Mouse (Mus musculus) liver, postnatal 0 days (tissue): ENCODE data around the gene Hist1h2ba. TPM values are rescaled to one million over a fixed set of nuclear protein-coding genes. Genes with fewer than 3 reads are reported as not detected.

Experiments used
- ATAC-seq: fragments of 200-750 bp; cut with Nextera tagmentation; 2 replicates; pipeline ENCODE4 v1.8.0; 2017; ENCODE audit warnings: mild to moderate bottlenecking, moderate library complexity
- DNase-seq: peaks from one replicate; pipeline ENCODE4 v3.0.0-alpha.2; 2016
- H3K27ac ChIP-seq: fragments of 300-500 bp; sonication (generic); 2 replicates; pipeline ENCODE4 v1.5.1; 2014; ENCODE audit warnings: antibody characterized with exemption, moderate library complexity, mild to moderate bottlenecking, low read depth
- H3K27me3 ChIP-seq: fragments of 300-500 bp; sonication (generic); 2 replicates; pipeline ENCODE4 v1.6.1; 2014; ENCODE audit warnings: low read length, control low read depth, mixed read lengths; ENCODE audit not compliant: insufficient read depth
- H3K36me3 ChIP-seq: fragments of 300-500 bp; sonication (generic); replicated peaks from 2 replicates; pipeline ENCODE4 v1.6.1; 2014; ENCODE audit warnings: mild to moderate bottlenecking, control low read depth, low read length, moderate library complexity, mixed read lengths; ENCODE audit not compliant: insufficient read depth
- H3K4me1 ChIP-seq: fragments of 300-500 bp; sonication (generic); 2 replicates; pipeline ENCODE4 v1.6.1; 2014; ENCODE audit warnings: antibody characterized with exemption, mild to moderate bottlenecking, control low read depth; ENCODE audit not compliant: insufficient read depth
- H3K4me2 ChIP-seq: fragments of 300-500 bp; sonication (generic); 2 replicates; pipeline ENCODE4 v1.6.1; 2014; ENCODE audit warnings: low read depth, mild to moderate bottlenecking, low read length, moderate library complexity, mixed read lengths
- H3K4me3 ChIP-seq: fragments of 300-500 bp; sonication (generic); 2 replicates; pipeline ENCODE4 v1.5.1; 2014; ENCODE audit warnings: low read depth, low read length
- H3K9ac ChIP-seq: fragments of 300-500 bp; sonication (generic); replicated peaks from 2 replicates; pipeline ENCODE4 v1.6.1; 2014; ENCODE audit warnings: mild to moderate bottlenecking, moderate library complexity
- H3K9me3 ChIP-seq: fragments of 300-500 bp; sonication (generic); 2 replicates; pipeline ENCODE4 v1.6.1; 2016; ENCODE audit warnings: mild to moderate bottlenecking, control low read depth, low read length, mixed read lengths
- CTCF ChIP-seq: sonication (generic); IDR thresholded peaks from 2 replicates; pipeline ENCODE4 v1.5.1; 2016; ENCODE audit warnings: antibody characterized with exemption, low read depth
- EP300 ChIP-seq: IDR thresholded peaks from 2 replicates; pipeline ENCODE4 v1.6.1; 2016; ENCODE audit warnings: antibody characterized with exemption, low read depth, mild to moderate bottlenecking
- WGBS: fragments of 180-500 bp; shearing (Covaris S2); extraction: QIAGEN DNeasy Blood & Tissue Kit; methylation state at CpG from one replicate; pipeline ENCODE4 v1.1.7; 2014; ENCODE audit not compliant: insufficient replicate concordance; 5-methylcytosine and 5-hydroxymethylcytosine counted together
- polyA plus RNA-seq: library from polyadenylated mRNA; unstranded; fragments of >200 nt; fragmentation: Nextera tagmentation; extraction: Ambion mirVana; gene quantifications from 2 replicates; pipeline ENCODE4 v1.2.1, GENCODE M21; 2015

Hist1h2ba gene
- polyA plus RNA-seq, 1 experiment from 2014 or later, result not detected

DNA sequence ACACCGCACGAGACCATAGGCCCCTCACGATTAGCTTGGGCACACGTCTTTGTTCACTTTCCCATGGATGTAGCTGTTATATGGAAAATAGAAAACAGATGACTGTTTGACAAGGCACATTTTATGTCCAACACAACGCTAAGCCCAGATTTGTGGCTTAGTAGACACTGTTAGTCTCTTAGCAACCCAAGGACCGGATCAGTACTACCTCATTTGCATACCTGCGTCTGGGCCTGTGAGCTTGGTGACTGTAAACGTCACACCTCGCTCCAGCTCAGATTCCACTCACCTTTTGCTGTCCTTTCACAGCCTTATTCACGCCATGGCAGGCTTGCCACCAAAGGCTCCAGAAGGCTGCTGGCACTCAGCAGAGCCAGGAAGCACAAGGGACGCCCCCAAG, 3.1 kb downstream of the Hist1h2ba start:
- ATAC-seq (no peak), DNase-seq (no peak)
- H3K4me3 ChIP-seq, result no peak overlapping the region
- TF ChIP-seq EP300 (no peak), CTCF (no peak)
- no peak overlapping the region for H3K27ac ChIP-seq
- H3K9ac ChIP-seq, result no peak overlapping the region
- H3K4me1 ChIP-seq, result peaks cover 9% of the 10 kb centered on the region; the same call in 1 of the 2 replicates
- 78% methylated on average over 11 of the region's 11 CpGs for WGBS
- no peaks in the 10 kb centered on the region for H3K36me3 ChIP-seq
- H3K4me2 ChIP-seq, result no peak overlapping the region
- no peaks in the 10 kb centered on the region for H3K9me3 ChIP-seq
- no peaks in the 10 kb centered on the region for H3K27me3 ChIP-seq

DNA sequence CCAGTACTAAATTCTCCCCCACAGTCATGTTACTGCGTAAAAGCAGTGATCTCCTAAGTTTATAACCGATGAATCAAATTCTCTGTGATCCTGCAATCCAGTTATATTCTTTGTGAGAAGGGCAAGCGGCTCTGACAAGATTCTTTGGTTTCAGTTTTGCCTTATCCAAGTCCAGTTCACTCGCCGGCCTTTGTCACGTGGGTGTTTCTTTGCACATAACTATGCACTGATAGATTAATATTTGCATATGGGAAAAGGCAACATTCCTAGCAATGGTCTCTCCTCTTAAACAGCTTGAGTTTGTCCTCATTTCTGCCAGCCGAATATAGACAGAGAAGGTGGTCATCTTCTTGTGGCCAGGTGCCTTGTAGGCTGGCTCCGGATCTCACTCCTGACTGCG, 3.5 kb downstream of the Hist1h2ba start:
- Histone ChIP-seq H3K4me2 (no peak overlapping the region), H3K36me3 (no peaks in the 10 kb centered on the region), H3K4me3 (no peak overlapping the region), H3K9me3 (no peaks in the 10 kb centered on the region), H3K27me3 (no peaks in the 10 kb centered on the region), H3K27ac (no peak overlapping the region), H3K4me1 (peaks cover 9% of the 10 kb centered on the region; the same call in 1 of the 2 replicates), H3K9ac (no peak overlapping the region)
- WGBS, result 74% methylated on average over 9 of the region's 9 CpGs
- TF ChIP-seq CTCF (no peak), EP300 (no peak)
- no peak for DNase-seq
- ATAC-seq, result no peak

DNA sequence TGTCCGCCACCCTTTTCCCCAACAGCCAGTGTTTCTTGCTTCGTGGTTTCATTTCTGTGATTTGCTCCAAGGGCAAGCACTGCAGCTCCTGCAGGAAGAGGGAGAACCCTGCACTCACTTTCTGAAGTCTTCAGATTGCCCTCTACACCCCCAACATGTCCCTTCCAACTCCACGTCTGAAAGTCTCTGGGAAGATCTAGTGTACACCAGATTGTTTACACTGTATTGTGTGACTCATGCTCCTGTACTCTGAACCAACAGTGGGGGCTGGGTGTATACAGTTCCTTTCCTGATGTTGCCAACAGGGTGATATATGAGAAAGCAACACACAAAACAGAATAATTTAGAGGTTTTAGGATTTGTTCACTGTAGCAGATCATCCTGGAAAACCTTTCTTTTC, 5.3 kb downstream of the Hist1h2ba start:
- peak overlapping the region; percentile 52 for H3K4me2 ChIP-seq
- DNase-seq, result no peak
- TF ChIP-seq CTCF (no peak), EP300 (no peak)

DNA sequence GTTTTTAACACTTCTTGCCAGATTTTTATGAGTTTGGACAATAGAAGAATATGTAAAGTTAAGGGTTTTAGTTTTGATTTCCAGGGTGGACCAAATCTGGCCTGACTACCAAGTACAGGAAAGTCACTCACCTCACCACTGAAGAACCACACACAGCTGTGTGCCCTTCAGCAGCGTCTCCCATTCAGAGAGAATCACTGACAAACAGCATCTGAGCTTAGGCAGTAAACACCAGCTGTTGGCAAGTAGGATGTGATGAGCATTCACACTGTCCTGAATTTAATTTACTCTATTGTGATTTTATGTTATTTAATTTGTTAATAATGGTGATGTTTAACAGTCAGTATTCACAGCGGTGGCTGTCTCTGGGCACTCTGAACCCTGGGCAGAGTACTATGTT, 8.2 kb downstream of the Hist1h2ba start:
- Histone ChIP-seq H3K9ac (no peak overlapping the region), H3K36me3 (no peaks in the 10 kb centered on the region), H3K27me3 (no peaks in the 10 kb centered on the region), H3K4me2 (no peak overlapping the region), H3K4me1 (peaks cover 9% of the 10 kb centered on the region; the same call in 1 of the 2 replicates), H3K4me3 (no peak overlapping the region), H3K27ac (no peak overlapping the region), H3K9me3 (no peaks in the 10 kb centered on the region)
- no peak for ATAC-seq
- no peak for DNase-seq
- 69% methylated on average over 2 of the region's 2 CpGs for WGBS
- no peak for TF ChIP-seq CTCF
- TF ChIP-seq EP300, result no peak

More for the DNA sequence above, 5.3 kb downstream of the Hist1h2ba start:
- peaks cover 9% of the 10 kb centered on the region; the same call in 1 of the 2 replicates for H3K4me1 ChIP-seq
- no peaks in the 10 kb centered on the region for H3K27me3 ChIP-seq
- H3K9ac ChIP-seq, result no peak overlapping the region
- H3K4me3 ChIP-seq, result no peak overlapping the region
- H3K9me3 ChIP-seq, result no peaks in the 10 kb centered on the region
- H3K36me3 ChIP-seq, result no peaks in the 10 kb centered on the region
- H3K27ac ChIP-seq, result peak overlapping the region; percentile 44; the same call in 1 of the 2 replicates
- peak; percentile 80 for ATAC-seq
- WGBS, result 41% methylated on average over 3 of the region's 3 CpGs

DNA sequence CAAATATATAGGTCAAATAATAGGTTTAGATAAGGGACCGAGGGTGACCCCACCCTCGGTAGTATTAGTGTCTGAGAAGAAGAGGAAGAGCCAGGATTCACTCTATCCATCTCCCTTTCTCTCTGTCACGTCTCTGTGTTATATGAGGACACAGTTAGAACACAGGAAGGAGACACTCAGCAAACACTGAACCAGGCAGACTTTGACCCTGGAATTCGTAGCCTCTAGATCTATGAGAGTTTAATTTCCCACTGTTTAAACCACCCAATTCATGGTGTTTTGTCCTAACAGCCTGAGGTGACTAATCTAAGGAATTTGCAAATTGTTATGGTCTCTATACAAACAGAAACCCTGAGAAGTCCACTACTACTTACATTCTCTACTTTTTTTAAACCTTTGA, 16.3 kb downstream of the Hist1h2ba start:
- no peak for DNase-seq
- WGBS, result 27% methylated on average over 4 of the region's 4 CpGs
- H3K4me2 ChIP-seq, result no peak overlapping the region

DNA sequence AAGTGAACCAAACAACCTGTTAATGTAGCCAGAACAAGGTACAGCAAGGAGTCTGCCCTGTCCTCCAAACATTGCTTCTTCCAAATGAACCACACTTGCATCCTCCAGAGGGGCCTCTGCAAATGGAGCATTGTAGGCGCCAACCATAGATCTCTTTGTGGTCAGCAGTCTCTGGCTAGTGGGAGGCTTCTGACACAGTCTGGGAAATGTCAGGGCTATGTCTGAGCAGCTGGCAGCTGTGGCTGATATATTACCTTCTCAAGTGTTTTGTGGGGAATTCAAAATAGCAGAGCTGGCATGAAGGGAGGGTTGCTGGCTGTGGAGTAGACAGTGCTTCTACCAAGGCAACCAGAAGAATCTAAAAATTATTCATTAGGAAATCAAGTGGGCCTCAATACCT, 17.8 kb downstream of the Hist1h2ba start:
- WGBS, result 67% methylated on average over 1 of the region's 1 CpGs
- no peak for ATAC-seq
- Histone ChIP-seq H3K4me1 (peaks cover 48% of the 10 kb centered on the region), H3K27me3 (no peaks in the 10 kb centered on the region), H3K36me3 (no peaks in the 10 kb centered on the region), H3K4me3 (no peak overlapping the region), H3K27ac (no peak overlapping the region), H3K4me2 (no peak overlapping the region), H3K9ac (no peak overlapping the region), H3K9me3 (no peaks in the 10 kb centered on the region)
- TF ChIP-seq EP300 (no peak), CTCF (no peak)
- no peak for DNase-seq

More for the DNA sequence above, 16.3 kb downstream of the Hist1h2ba start:
- no peaks in the 10 kb centered on the region for H3K36me3 ChIP-seq
- H3K4me1 ChIP-seq, result peaks cover 44% of the 10 kb centered on the region
- no peak overlapping the region for H3K4me3 ChIP-seq
- no peaks in the 10 kb centered on the region for H3K9me3 ChIP-seq
- TF ChIP-seq EP300 (no peak), CTCF (no peak)
- no peak overlapping the region for H3K9ac ChIP-seq
- no peak overlapping the region for H3K27ac ChIP-seq
- ATAC-seq, result no peak
- H3K27me3 ChIP-seq, result no peaks in the 10 kb centered on the region
